Mouse (Mus musculus) urinary bladder, postnatal 36 days (tissue): ENCODE data around the gene Herpud1.

Experiments used
- DNase-seq, 2 experiments: peaks; one replicate each; pipeline ENCODE4 v3.0.0; 2022; ENCODE audit warnings: low spot score in 2 of 2, mixed read lengths in 1 of 2

The Herpud1 gene

DNA sequence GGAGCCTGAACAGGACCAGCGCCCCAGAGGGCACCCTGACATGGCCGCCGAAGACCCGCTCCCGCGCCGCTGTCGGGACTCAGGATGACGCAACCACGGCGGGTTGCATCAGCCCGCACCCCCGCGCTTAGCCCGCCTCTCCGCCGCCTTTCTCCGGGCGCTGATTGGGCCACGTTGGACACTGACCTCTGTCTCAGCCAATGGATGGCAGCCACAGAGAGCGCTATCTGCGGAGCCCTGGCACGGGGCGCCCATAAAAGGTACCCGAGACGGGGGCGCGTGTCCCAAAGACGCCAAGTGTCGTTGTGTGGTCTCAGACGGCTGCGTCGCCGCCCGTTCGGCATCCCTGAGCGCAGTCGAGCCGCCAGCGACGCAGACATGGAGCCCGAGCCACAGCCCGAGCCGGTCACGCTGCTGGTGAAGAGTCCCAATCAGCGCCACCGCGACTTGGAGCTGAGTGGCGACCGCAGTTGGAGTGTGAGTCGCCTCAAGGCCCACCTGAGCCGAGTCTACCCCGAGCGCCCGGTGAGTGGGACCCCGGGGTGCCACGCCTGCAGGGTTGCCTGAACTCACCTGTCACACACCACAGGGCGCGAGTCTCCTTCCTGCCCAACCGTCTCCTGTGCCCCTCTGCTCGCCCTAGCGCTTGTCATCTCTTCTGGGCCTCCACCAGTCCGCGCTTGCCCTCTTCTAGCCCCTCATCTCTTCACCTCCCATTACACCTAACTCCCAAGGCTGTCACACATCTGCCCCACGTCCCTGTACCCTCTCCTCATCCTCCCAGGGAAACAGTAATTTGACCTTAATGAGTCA lies at the start of gene Herpud1:
TSS of gene Herpud1 (plus strand) at position 225 of the 813 bp plus-strand sequence.
- peak; percentile 95 to 98 for DNase-seq

DNA sequence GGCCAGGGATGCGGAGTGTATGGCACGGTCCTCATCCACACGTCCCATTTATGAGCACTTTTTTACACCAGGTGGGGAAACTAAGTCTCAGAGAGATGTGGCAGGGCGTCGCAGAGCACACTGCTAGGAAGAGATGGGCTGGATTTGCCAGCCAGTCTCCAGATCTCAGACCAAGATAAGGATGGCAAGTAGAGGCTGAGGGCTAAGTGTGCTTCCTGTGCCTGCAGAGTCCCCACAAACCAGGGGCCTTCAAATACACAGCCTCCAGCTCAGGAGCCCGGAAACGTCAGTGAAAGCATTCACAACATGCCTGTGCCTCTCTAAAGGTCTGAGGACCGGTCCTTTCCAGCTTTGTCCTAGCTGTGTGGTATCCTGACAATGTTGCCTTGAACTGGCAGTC lies 48.7 kb upstream of the Herpud1 start:
- DNase-seq = no peak

DNA sequence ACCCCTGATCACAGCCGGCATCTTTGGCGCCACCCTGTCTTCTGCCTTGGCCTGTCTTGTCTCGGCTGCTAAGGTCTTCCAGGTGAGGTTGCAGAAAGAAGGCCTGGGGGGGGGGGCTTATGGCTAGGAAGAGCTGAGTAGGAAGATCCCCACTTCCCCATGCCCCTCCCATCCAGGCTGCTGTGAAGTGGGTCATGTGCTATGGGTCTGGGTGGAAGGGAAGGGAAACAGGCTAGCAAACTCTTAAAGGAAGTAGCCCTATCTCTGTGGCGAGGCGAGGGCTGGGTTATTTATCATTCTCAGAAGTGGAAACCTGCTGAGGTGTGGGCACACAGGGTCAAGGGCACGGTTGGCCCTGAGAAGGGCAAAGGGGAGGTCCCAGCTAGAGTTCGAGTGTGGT lies 45.4 kb upstream of the Herpud1 start:
- DNase-seq = no peak

DNA sequence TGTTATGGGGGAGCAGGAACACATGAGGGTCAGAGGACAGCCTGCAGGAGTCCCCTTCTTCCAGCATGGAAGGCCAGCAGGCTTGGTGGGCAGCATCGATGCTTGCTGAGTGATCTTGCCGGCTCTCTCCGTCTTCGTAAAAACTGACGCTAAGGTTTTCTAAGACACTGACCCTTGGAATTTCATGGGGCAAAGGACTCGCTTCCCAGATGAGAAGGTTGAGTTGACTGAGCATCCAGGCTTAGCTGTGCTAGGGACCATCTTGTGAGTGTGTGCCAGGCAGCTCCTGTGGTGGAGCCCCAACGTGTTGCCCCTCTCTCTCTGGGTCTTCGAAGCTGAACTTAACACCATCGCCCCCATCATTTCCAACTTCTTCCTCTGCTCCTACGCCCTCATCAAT lies 43.5 kb upstream of the Herpud1 start:
- no peak for DNase-seq

DNA sequence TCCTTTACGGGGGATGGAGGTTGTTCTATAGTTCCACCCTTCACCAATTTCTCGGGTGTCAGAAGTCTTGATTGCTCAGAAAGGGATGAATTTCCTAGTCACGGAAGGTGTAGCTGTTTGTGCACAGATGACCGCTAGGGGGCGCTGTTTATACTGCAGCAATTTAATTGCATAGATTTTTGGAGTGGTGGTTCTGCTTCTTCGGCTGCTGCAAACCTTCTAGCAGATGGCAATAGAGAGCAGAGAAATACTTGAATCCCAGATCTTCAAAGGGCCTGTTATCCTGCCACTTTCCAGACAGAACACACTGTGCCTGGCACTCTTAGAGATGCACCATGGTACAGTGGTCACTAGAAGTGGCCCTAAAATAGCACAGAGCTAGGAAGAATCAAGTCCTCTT lies 42.9 kb upstream of the Herpud1 start:
- peak; percentile 73 to 81 for DNase-seq

DNA sequence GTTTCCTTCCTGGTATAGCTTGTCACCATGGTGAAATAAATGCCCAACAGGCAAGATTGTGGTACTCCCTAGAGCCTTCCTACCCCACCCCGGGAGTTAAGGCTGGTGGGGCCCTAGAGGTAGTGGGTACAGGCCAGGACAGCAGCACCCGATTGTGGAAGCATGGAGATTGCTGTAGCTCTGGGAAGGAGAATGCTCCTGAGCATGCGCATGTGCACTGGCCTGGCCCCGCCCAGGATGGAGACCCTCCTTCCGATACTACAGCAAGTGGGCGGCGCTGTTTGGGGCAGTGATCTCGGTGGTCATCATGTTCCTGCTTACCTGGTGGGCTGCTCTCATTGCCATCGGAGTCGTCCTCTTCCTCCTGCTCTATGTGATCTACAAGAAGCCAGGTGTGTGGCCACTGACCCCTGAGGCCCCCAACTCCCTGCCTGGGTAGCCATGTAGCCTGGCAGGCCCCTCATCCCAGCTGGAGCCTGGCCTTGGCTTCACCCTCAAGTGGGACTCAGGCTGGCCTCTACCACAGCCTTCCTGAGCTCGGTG lies 42.4 kb upstream of the Herpud1 start:
- no peak for DNase-seq

DNA sequence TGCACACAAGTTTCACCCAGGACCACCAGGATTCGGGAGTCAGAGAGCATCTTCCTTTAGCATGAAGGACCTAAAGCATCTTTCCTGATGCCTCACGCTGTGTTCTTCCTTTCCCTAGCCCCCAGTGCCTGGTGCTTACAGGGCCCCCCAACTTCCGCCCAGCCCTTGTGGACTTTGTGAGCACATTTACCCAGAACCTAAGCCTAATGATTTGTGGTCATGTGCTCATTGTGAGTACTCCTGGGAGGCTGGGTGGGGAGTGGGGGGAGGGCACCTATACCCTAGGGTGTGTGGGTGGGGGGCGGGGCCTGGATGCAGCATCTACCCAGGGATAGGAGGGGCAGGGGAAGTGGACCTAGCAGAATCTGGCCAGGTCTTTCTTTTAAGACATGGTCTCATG lies 40.6 kb upstream of the Herpud1 start:
- no peak for DNase-seq

DNA sequence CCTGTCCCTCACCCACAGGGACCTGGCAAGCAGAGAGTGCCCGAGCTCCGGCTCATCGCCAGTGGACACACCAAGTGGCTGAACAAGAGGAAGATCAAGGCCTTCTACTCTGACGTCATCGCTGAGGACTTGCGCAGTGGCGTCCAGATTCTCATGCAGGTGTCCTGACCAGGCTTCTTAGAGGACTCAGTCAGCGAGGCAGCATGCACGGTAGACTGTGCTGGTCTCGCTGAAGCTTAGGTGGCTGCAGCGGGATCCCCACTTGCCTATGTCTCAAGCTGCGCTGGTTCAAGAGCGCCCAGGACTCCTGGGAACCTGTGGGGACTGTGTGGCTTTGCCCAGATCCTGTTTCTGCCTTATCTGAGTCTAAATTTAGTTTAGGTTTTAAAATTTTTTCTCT lies 40.0 kb upstream of the Herpud1 start:
- no peak for DNase-seq

DNA sequence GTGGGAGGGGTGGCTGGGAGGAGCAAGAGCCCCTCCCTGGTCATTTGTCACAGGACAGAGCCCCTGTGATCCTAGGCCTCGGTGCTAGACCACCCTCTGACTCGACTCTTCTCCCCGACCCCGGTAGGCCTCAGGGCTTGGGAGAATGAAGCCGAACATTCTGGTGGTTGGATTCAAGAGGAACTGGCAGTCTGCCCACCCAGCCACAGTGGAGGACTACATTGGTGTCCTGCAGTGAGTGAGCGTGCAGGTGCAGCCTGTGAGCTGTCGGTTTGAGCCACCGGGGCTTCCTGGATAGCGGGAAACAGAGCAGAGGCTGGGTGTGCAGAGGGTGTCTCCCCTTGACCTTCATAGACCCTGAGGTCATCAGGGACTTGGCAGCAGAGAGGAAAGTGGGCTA lies 37.8 kb upstream of the Herpud1 start:
- no peak for DNase-seq

DNA sequence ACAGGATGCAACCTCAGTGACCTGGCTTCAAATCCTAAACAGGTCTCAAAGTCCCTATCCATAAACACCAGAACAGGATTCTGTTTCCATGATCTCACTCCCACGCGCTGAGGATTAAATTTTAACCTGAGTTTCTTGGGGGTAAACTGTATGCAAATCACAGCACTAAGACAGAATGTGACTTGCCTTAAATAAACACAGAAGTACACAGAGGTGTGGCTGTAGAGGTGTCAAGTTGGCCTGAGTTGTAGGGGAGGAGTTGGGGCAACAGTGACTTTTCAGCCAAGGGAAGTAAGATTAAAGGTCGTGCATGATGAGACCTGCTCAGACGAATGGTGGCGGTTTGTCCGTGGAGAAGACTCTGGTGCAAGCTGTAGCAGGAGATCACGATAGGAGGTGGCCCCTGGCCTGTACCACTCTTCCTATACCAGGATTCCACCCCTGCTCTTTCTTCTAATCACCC lies 32.1 kb upstream of the Herpud1 start:
- DNase-seq = peak; percentile 49 to 63

DNA sequence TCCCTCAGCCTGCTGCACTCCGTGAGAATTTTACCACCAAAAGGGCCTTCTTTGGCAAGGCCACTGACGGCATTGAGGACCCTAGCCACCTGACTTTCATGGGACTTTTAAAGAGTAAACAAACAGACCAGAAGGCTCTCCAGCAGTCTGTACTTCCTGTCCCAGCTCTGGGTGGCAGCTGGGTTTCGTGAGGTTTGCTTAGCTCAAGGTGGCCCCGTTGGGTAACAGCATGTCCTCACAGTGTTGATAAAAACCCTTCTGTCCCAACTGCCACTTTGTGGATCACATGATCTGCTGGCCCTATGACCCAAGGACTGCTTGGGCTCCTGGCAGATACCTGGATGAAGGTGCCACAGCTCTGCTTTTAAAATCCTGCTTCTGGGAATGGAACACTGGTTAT lies 31.7 kb upstream of the Herpud1 start:
- DNase-seq = peak in 1 of 2 experiments; percentile 44

DNA sequence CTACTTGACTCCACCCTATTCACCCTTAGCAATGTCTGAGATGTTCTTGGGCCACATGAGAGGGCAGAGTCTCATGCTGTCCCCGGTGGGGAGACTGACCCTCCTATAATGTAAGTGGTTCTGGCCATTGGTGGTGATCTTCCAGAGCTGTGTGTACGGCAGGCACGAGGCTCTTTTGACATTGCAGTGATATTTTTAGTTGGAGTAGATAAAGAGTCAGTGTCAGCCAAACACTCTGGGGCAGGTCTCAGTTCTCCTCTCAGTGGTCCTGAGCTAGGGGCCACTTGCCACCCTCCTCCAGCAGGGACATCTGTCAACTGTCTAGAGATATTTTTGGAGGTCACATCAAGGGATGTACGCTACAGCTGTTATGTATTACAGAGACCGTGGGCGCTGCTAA lies 29.0 kb upstream of the Herpud1 start:
- no peak for DNase-seq

DNA sequence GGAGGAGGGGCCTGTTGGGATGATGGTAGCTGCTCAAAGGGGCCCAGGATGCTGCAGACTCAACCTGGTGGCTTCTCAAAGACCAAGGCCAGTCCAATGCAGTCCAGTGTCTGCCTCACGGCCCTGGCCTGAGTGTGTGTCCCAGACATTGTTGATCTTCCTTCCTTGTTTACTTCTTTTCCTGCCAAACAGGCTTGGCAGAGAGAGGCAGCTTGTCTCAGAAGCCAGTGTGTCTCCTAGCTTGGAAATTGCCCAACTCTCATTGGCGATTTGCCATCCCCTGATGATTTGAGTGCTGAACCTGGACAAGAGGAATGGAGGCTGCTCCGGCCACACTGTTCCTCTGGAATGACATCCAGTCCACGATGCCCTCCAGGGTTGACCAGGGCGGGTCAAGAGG lies 27.7 kb upstream of the Herpud1 start:
- peak; percentile 83 to 90 for DNase-seq

DNA sequence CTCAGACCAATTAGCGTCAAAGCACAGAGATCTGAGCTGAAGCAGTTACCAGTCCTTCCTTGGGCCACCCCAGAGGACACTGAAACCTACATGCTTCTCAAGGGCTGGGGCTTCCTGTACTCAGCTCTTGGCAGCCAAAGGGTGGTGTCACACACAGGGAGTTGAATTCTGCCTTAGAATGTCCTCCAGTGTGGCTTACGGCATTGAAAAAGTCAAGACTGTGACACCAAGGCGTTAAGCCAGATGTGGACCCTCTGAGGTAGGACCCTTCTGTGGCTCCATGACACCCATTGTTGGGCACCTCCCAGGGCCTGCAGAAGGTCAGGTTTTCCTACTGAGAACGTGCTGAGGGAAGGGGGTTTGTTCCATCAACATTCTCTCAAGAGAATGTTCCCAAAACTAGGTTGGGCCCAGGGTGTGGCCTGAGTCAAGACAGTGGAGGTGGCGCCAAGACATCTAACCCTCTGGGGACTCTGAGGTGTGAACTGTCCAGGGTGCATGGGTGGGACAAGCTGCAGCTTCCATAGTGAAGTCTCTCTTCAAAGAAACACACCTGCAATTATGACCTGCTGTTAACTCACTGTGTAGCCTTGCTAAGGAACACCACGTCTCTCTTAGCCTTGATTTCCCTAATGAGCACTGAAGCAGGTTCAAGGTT lies 24.3 kb upstream of the Herpud1 start:
- no peak for DNase-seq

DNA sequence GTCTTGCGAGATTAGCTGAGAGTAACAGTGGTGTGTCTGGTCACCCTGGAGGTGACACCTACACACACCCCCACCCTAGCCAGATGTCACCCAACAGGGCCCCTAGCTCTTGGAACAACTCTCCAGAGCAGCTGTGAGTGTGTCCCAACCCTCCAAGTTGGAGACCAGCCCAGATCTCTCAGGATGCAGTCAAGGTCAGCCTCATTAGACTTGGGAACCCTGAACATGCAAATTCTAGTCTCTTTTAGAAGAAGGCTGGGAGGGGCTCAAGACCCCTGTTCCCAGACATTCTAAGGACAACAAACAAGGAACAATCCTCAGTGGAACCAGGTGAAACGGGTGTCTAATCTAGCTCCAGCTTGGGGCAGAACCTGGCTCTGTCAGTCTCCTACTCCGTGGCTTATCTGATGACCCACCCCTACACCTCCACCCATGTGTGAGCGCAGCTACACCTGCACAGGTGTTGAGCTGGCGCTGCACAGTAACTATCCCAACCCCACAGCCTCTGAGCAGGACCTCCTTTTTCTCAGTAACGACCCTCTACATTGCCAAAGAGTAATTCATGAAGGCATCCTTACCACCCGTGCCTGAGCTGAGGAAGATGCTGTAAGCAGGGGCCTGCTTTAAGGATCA lies 23.5 kb upstream of the Herpud1 start:
- DNase-seq = no peak

DNA sequence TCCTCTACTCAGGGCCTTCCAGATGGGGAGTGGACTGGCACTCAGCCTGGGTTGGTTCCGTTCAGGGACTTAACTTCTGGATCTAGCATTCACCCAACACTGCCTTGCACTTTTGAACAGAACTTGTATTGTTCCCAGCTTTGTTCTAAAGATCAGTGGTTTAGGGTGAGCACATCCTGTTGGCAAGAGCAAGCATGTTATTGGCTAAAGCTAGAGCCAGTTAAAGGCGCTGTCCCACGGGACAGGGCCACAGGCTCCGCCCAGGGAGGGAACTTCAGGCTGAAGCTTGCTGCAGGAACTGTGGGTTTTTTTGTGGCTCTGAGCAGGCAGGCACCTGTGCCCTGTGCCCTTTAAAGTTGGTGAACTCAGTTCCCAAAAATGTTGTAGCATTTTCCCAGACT lies 22.9 kb upstream of the Herpud1 start:
- DNase-seq = peak; percentile 67 to 85

DNA sequence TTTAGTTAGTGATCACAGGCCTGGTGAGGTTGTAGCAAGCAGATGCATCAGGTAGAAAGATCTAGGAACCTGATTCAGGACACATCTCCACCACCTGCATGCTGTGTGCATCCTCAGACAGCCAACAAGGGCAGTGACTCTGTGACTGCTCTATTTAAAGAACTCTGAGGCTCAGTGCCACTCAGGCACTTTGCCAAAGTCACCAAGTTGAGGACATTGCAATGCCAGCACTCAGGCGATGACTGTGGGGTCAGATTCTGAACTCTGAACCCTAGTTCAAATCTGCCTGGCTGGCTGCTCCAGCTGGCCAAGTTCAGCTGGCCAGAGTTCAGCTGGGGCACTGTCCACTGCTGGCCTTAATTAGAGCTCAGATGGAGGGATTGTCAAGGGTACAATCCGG lies 22.3 kb upstream of the Herpud1 start:
- peak in 1 of 2 experiments; percentile 64 for DNase-seq

DNA sequence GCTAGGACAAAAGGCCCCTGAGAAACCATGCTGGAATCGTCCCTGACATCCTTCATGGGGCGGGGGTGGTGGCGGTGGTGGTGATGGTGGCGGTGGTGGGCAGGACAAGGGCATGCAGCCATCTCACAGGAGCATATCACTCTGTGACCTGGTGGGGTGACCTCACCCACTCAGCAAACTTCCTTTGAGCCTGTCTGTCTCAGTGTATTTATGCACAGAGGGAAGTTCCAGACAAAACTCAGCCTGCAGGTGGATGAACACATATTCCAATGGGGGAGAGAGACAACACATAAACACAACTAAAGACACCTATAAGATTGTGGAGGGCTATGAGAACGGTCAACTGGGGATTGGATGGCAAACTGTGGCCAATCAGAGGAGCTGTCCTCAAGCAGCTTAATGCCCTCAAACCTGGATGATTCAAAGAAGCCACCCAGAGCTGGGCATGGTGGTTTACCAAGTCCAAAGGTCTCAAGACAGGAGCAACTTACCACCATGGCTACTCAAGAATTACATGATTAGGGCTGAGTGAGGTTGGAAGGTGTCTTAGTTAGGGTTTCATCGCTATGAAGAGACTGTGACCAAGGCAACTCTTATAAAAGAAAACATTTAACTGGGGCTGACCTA lies 21.4 kb upstream of the Herpud1 start:
- DNase-seq = no peak

DNA sequence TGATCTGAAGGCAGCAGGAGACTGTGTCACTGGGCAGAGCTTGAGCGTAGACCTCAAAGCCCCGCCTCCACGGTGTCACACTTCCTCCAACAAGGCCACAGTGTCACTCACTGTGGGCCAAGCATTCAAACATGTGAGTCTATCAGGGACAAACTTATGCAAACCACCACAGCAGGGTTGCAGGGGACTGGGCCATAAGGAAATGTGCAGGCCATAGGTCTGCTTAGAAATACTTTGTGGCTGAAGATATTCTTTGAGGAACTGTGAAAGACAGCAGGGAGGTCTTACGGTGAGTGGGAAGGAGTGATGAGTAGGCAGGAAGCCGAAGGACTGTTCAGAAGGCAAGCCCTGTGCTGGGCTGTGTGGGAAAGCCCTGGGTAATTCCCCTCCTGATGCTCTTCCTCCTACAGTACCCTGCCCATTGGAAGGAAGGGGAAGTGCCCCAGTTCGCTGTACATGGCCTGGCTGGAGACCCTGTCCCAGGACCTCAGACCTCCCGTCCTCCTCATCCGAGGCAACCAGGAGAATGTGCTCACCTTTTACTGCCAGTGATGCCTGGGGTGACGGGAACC lies 20.7 kb upstream of the Herpud1 start:
- no peak for DNase-seq

DNA sequence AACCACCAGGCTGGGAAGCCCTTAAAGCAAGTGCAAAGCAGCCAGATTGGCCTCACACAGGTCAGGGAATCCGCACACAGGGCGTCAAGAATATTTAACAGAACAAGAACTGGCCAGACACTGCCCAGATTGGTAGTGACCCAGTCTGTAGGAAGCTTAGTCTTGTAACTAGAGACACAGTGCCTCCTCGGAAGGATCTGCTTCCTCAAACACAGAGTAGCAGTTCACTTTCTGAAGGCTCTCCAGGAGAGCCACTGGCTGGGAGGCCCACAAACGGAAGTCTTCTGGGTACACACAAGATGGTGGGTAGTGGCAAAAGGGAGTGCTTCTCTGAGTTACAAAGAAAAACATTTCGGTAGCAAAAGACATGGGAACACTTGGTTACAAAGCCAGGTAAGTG lies 15.4 kb upstream of the Herpud1 start:
- DNase-seq = no peak

DNA sequence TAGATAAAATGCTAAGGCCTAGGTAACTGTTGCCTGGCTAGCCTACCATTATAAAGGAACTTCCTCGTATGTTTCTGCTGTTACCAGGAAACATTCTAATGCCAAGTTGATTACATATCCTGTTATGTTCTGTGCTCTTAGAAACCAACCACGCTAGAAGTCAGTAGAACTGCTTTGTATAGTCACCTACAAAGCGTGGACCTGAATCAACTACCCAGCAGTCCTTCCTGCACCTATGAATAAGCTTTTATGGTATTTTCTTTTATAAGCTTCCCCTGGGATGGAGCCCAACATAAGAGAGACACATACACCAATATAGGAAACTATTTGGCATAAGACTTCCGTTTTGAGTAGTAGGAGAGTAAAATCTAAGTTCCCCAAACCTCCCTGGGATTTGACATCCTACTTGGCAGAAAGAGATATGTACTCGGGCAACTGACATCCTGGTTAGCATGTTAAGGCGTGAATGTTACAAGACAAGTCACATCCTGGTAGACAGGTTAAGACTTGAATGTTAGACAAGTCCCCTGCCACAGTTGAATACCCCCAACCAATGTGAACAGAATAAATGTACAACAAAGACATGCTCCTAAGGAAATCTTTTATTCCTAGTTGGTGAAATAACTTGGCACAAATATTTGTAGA lies 13.2 kb upstream of the Herpud1 start:
- DNase-seq = no peak
